Mouse (Mus musculus) naive thymus-derived CD4-positive, alpha-beta T cell, adult 2 months (primary cell): ENCODE measurements around the gene Dnmt1.

ENCODE experiments used
- DNase-seq: peaks from one replicate; pipeline ENCODE4 v3.0.0-alpha.2; 2011; ENCODE audit warnings: low read depth

Dnmt1 gene

GRCm38 (mm10) chr9:20879097-20879792 lies 80.4 kb downstream of the Dnmt1 start, which contains the start of gene Angptl6:
Gene Angptl6, minus strand, starts transcription at chr9:20879727.
- DNase-seq: no peak

GRCm38 (mm10) chr9:20878710-20879065 lies 81.0 kb downstream of the Dnmt1 start:
- DNase-seq: no peak

GRCm38 (mm10) chr9:20878041-20878709 lies 81.5 kb downstream of the Dnmt1 start:
- peak; percentile 100 for DNase-seq

GRCm38 (mm10) chr9:20877118-20878040 lies 82.3 kb downstream of the Dnmt1 start:
- no peak for DNase-seq

GRCm38 (mm10) chr9:20876318-20877117 lies 83.2 kb downstream of the Dnmt1 start:
- no peak for DNase-seq

- no peak for DNase-seq
These were observed 84.5 kb downstream of the Dnmt1 start for GRCm38 (mm10) chr9:20875021-20875790.

GRCm38 (mm10) chr9:20873521-20873920 lies 86.2 kb downstream of the Dnmt1 start:
- DNase-seq: no peak

- DNase-seq: no peak
These were observed 86.7 kb downstream of the Dnmt1 start for GRCm38 (mm10) chr9:20872991-20873390.

- no peak for DNase-seq
These were observed 89.2 kb downstream of the Dnmt1 start for GRCm38 (mm10) chr9:20870211-20871173.

- peak; percentile 40 for DNase-seq
These were observed 90.4 kb downstream of the Dnmt1 start for GRCm38 (mm10) chr9:20869246-20869645.

- peak; percentile 71 for DNase-seq
These were observed 91.2 kb downstream of the Dnmt1 start, which contains the start of gene A230050P20Rik for GRCm38 (mm10) chr9:20868448-20869001. Gene A230050P20Rik, plus strand, starts transcription at chr9:20868642.

GRCm38 (mm10) chr9:20866879-20867278 lies 92.8 kb downstream of the Dnmt1 start:
- DNase-seq: no peak

- no peak for DNase-seq
These were observed 97.5 kb downstream of the Dnmt1 start for GRCm38 (mm10) chr9:20862225-20862624.

GRCm38 (mm10) chr9:20861821-20862220 lies 97.9 kb downstream of the Dnmt1 start:
- DNase-seq: peak; percentile 56

GRCm38 (mm10) chr9:20859926-20860325 lies 99.8 kb downstream of the Dnmt1 start:
- no peak for DNase-seq
